Mouse (Mus musculus) layer of hippocampus, postnatal 25 days (tissue): ENCODE measurements around the gene Gm37419. TPM values are rescaled to one million over a fixed set of nuclear protein-coding genes. Genes with fewer than 3 reads are reported as not detected.

ENCODE experiments used
- DNase-seq, 2 experiments: peaks; one replicate each; pipeline ENCODE4 v3.0.0; 2022; ENCODE audit warnings: mixed read lengths in 2 of 2, low spot score in 1 of 2; ENCODE audit errors: extremely low spot score in 1 of 2
- total RNA-seq, 2 experiments: library from RNA; stranded (reverse); gene quantifications; 2 replicates each; pipeline ENCODE4 v1.2.3; 2021

The Gm37419 gene
- not detected for total RNA-seq

- DNase-seq, result peak; percentile 80 to 86
These were observed at the start of gene Gm37419, which contains the start of gene Bcl6 for GRCm38 (mm10) chr16:23988466-23989208. Gm37419 (plus strand) TSS chr16:23988482. Bcl6 (minus strand) TSS chr16:23988852.

GRCm38 (mm10) chr16:23944801-23945200 is 43.5 kb upstream of the Gm37419 start:
- DNase-seq, result no peak

GRCm38 (mm10) chr16:23947654-23948053 is 40.6 kb upstream of the Gm37419 start:
- peak in 1 of 2 experiments; percentile 40 for DNase-seq

- DNase-seq, result no peak
These were observed 36.1 kb upstream of the Gm37419 start for GRCm38 (mm10) chr16:23952101-23952727.

GRCm38 (mm10) chr16:23953189-23953958 is 34.9 kb upstream of the Gm37419 start:
- DNase-seq, result peak in 1 of 2 experiments; percentile 79

GRCm38 (mm10) chr16:23953959-23954260 is 34.4 kb upstream of the Gm37419 start:
- DNase-seq, result no peak

- no peak for DNase-seq
These were observed 29.3 kb upstream of the Gm37419 start for GRCm38 (mm10) chr16:23958938-23959337.

GRCm38 (mm10) chr16:23962401-23962800 is 25.9 kb upstream of the Gm37419 start:
- no peak for DNase-seq

- DNase-seq, result no peak
These were observed 24.2 kb upstream of the Gm37419 start for GRCm38 (mm10) chr16:23963896-23964668.

GRCm38 (mm10) chr16:23964706-23965367 is 23.4 kb upstream of the Gm37419 start:
- DNase-seq, result no peak

- no peak for DNase-seq
These were observed 22.2 kb upstream of the Gm37419 start for GRCm38 (mm10) chr16:23966066-23966465.

- no peak for DNase-seq
These were observed 21.0 kb upstream of the Gm37419 start for GRCm38 (mm10) chr16:23967301-23967700.

- DNase-seq, result no peak
These were observed 19.4 kb upstream of the Gm37419 start for GRCm38 (mm10) chr16:23968888-23969287.

- DNase-seq, result no peak
These were observed 18.4 kb upstream of the Gm37419 start for GRCm38 (mm10) chr16:23969919-23970318.

GRCm38 (mm10) chr16:23972126-23972740 is 16.0 kb upstream of the Gm37419 start:
- no peak for DNase-seq

GRCm38 (mm10) chr16:23972901-23973300 is 15.4 kb upstream of the Gm37419 start:
- no peak for DNase-seq

- no peak for DNase-seq
These were observed 14.5 kb upstream of the Gm37419 start for GRCm38 (mm10) chr16:23973635-23974367.

- no peak for DNase-seq
These were observed 12.1 kb upstream of the Gm37419 start for GRCm38 (mm10) chr16:23976196-23976595.

- no peak for DNase-seq
These were observed 10.6 kb upstream of the Gm37419 start for GRCm38 (mm10) chr16:23977732-23978131.
